Mouse (Mus musculus): ENCODE measurements at regions not wholly inside any gene's neighbourhood (a gene's known extent, or its start where the extent isn't known, plus 50 kb on each side); places are given as distances from the start of the nearest gene placed in this dataset.
"Not testable (repeated sequence)": the region's sequence is repeated elsewhere in the genome, so short reads cannot be mapped to it uniquely, and the experiment has no call there.

DNA sequence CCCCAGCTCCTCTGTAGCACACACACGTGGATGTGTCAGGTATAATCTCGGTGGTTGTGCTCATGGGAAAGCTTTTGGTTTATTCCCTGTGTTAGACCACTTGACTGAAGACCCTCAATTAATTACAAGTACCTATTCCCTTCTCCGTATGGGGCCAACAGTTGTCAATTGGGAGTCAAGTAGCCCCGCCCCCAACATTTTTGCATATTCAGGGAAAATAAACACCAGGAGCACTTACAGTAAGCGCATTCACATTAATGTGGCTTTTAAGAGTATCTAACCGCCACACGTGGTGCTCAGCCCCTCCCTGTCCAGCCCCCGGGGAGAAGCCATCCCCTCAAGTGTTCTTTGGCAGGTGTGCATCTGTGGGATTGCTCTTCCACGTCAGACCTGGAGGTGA is 223.9 kb downstream of the Tpra1 start:
- in situ Hi-C loops (cut with MboI; ENCODE audit: low sequenced_read_pairs) = no loop called here

DNA sequence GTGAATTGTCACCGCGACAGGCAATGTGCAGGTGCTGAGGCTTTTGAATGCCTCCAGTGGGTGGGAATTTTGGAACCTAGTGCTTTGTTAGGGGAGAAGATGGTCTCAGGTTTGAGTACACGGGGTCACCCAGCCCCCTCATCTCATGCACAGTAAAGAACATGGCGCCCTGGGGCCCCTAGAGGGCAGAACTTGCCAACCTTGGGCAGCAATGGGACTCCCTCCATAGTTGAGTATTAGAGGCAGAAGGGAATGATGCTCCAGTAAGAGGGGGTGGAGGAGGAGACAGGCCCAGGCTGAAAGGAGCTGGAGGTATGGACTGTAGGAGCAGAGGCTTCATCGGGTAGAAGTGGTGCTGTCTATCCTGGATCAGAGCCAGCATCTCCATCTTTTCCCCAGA is 226.1 kb downstream of the Tpra1 start:
- in situ Hi-C loops (cut with MboI; ENCODE audit: low sequenced_read_pairs) = not testable (repeated sequence)

- in situ Hi-C loops (cut with MboI; ENCODE audit: low sequenced_read_pairs) = no loop called here
Observed at GRCm38 (mm10) chr6:89140469-89140868, 222.0 kb downstream of the Plxna1 start.

GRCm38 (mm10) chr6:89153027-89153662 is 209.3 kb downstream of the Plxna1 start:
- in situ Hi-C loops (cut with MboI; ENCODE audit: low sequenced_read_pairs) = no loop called here

GRCm38 (mm10) chr6:89157501-89157900 is 204.9 kb downstream of the Plxna1 start:
- in situ Hi-C loops (cut with MboI; ENCODE audit: low sequenced_read_pairs) = no loop called here

GRCm38 (mm10) chr6:89160051-89160450 is 202.4 kb downstream of the Plxna1 start:
- in situ Hi-C loops (cut with MboI; ENCODE audit: low sequenced_read_pairs) = no loop called here

DNA sequence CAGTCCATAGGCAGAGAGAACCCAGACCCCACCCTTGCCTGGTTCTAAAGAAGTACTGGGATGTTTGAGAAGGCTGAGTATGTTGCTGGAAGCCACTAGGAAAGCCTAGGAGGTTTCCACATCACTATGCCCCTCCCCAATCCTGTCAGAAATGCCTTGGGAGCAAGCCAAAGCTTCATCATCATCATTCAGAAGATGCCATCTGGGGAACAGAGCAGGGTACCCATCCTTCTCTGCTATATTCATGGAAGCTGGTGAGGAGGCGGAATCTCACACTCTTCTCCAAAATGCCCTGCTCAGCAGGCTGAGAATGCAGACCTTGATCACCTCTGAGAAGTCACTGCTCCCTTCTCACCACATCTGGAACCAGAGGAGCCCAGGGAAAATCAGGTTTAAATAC is 200.7 kb downstream of the Plxna1 start:
- in situ Hi-C loops (cut with MboI; ENCODE audit: low sequenced_read_pairs) = no loop called here

DNA sequence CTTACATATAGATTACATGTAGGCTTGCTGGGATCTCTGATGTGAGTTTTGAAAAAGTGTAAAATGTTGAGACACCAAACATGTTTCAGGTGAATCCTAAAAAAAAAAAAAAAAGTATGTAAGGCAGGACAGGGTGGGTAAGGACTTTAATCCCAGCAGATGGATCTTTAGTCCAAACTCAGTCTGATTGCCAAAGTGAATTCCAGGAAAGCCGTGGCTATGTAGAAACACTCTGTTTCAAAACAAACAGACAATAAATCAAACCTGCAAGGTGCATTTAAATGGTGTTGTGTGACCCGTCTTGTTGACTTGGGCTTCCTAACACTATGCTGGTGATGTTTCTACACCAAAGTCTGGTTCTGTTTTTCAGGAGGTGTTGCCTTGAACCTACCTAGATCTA is 192.9 kb downstream of the Plxna1 start:
- in situ Hi-C loops (cut with MboI; ENCODE audit: low sequenced_read_pairs) = no loop called here

DNA sequence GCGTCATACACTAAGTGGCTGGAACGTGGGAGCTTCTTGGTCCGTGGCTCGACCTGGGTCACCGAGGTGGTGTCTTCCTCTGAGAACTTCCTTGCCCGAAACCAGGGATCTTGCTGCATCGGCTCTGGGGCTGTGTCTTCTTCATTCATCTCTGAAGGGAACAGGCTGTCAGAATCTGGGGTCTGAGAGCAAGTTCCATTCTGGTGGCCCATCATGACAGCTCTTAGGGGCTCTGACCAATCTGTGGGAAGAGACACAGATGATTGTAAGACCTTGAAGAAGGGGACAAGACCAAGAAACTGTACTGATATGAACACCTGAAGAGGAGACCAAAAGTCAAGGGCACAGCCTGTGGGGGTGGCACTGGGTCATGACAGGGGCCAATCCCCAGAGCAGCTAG is 177.5 kb downstream of the Plxna1 start:
- in situ Hi-C loops (cut with MboI; ENCODE audit: low sequenced_read_pairs) = not testable (repeated sequence)

DNA sequence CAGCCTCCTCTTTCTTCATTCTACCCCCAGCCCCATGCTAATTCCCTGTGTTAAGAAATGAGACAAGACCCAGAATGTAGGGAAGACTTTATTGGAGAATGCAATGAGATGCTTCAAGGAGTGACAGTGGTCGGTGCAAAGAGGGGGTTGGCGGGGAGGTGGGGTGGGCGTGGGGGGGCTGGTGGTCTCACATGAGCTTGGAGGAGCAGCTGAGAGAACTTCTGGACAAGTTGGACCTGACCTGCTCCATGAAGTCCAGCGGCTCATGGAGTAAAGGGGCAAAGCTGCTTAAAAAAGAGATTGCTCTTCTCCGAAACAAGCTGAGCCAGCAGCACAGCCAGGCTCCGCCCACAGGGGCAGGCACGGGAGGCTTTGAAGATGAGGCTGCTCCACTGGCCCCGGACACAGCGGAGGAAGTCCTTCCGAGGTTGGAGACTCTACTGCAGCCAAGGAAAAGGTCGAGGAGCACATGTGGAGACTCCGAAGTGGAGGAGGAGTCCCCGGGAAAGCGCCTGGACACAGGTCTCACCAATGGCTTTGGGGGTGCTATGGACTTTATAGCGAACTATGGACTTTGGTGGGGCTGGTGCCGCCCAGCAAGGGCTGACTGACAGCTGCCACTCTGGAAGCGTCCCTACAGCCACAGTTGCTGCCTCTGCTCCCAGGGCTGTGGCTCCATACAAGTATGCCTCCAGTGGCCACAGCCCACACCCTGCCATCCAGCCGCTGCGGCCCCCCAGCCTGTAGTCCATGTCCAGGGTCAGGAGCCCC is 161.7 kb downstream of the Plxna1 start:
- in situ Hi-C loops (cut with MboI; ENCODE audit: low sequenced_read_pairs) = not testable (repeated sequence)

DNA sequence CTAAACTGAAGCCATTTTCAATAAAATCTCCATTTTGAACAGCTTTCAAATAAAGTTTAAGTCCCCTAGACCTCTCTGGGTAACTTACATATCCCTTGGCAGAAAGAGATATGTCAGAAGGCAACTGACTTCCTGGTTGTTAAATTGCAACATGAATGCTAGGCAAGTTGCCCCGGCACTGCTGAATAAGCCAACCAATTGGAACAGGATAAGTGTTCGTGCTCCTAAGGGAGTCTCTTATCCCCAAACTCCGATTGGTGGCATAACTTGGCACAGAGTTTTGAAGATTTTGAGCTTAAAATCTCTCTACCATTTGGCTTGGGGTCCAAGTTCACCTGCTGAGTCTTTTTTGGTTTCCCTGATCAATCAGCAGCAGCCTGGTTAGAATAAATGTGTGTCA is 147.4 kb downstream of the Plxna1 start:
- in situ Hi-C loops (cut with MboI; ENCODE audit: low sequenced_read_pairs) = no loop called here

DNA sequence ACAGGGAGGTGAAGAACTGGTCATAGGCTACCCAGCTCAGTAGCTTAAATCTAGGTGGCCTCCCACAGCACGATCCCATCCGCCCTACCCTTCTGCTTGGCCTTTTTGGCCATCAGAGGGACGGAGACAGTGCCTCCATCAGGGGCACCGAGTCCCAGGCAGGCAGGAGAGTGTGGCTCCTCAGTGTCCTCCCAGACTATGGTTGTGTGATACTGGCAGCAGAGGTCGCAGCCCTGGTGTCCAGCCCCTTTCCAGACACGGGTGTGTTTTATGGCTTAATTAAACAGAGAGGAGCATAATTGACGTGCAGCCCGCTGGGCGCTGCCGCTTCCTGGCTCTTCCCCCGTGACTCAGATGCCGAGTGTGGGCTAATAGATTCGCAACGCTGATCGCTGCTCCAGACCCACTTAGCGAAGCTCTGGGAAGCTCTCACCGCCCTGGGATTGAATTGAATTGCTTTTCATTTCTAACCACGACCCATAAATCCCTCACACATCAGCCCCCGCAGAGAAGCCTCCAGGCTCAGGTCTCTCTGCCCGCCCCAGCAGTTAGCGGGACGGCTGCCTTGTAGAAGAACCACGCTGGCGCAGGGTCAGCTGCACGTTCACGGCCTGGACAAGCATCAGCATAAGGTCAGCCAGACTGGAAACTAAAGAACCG is 126.9 kb downstream of the Plxna1 start:
- in situ Hi-C loops (cut with MboI; ENCODE audit: low sequenced_read_pairs) = no loop called here

- in situ Hi-C loops (cut with MboI; ENCODE audit: low sequenced_read_pairs) = no loop called here
Observed at GRCm38 (mm10) chr6:89236226-89236625, 126.2 kb downstream of the Plxna1 start.

DNA sequence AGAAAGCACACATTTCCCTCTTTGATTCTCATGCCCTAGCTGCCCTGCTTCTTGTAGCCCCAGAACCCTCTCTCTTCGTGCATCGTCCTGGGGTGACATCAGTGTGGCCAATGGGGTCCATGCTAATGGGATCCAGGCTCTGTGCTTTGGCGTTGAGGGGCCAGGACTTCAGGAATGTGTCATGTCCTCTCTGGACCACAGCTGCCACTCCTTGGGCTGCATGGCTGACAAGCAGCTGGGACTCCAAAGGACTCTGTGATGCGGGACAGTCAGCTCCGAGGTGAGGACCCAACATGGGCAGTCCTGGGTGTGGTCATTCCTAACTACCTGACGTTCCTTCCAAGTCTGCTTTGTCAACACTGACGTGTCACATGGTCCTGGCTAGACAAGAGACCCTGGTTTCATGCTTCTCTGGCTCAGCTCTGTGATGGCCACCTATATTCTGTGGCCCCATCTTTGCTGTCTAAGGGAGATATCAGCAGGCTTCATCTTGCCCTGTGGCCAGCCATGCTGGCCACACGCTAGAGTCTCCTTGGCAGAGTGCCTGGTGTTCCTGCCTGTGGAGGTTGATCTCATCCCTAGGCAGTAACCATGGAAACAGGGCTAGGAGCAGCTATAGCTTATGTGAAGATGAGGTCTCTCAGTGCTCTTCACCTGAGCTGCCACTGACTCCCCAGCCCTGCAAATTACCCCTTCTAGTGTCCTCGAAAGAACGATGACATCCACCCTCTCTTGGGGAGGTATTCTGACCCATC is 125.4 kb downstream of the Plxna1 start:
- in situ Hi-C loops (cut with MboI; ENCODE audit: low sequenced_read_pairs) = no loop called here

GRCm38 (mm10) chr6:89238871-89239270 is 123.5 kb downstream of the Plxna1 start:
- in situ Hi-C loops (cut with MboI; ENCODE audit: low sequenced_read_pairs) = no loop called here

- in situ Hi-C loops (cut with MboI; ENCODE audit: low sequenced_read_pairs) = no loop called here
Observed at GRCm38 (mm10) chr6:89239511-89239910, 122.9 kb downstream of the Plxna1 start.

GRCm38 (mm10) chr6:89240168-89240705 is 122.2 kb downstream of the Plxna1 start:
- in situ Hi-C loops (cut with MboI; ENCODE audit: low sequenced_read_pairs) = no loop called here

GRCm38 (mm10) chr6:89242371-89243288 is 119.8 kb downstream of the Plxna1 start:
- in situ Hi-C loops (cut with MboI; ENCODE audit: low sequenced_read_pairs) = no loop called here

GRCm38 (mm10) chr6:89245506-89245905 is 116.9 kb downstream of the Plxna1 start:
- in situ Hi-C loops (cut with MboI; ENCODE audit: low sequenced_read_pairs) = no loop called here

- in situ Hi-C loops (cut with MboI; ENCODE audit: low sequenced_read_pairs) = no loop called here
Observed at GRCm38 (mm10) chr6:89246261-89246660, 116.2 kb downstream of the Plxna1 start.
